Comparison of ENCODE assay signal across 8 mouse cellular contexts in genomic region chr16:4213799-4214551, GRCm38 (mm10). TPM values are rescaled to one million over a fixed set of nuclear protein-coding genes. Genes with fewer than 3 reads are reported as not detected.
DNase-seq lines count a peak whose midpoint lies in the region; ATAC-seq lines count a peak whose summit lies in the region.

Crebbp (minus strand) TSS chr16:4213997.

- peak within 1 kb of the TSS; percentile 93 for H3K4me3 ChIP-seq in intestine, embryonic 14.5 days (ENCODE audit: low read depth, low read length)

- peak within 1 kb of the TSS; percentile 89 for H3K4me2 ChIP-seq in intestine, embryonic 14.5 days (ENCODE audit: low read length)

- DNase-seq in adipocyte (ENCODE audit: low spot score), result peak; percentile 93
- peak; percentile 90 for DNase-seq in embryo, embryonic 10 days (ENCODE audit: low spot score)
- peak; percentile 92 for DNase-seq in gastrocnemius, postnatal 14 days
- peak; percentile 95 for DNase-seq in intestine, embryonic 14.5 days (ENCODE audit: low spot score)
- peak; percentile 93 for DNase-seq in left cerebral cortex, postnatal 14 days (ENCODE audit: low spot score in 2 of 2)
- DNase-seq in mesoderm, embryonic 11.5 days (ENCODE audit: low read depth, low spot score), result peak; percentile 93
- DNase-seq in right cerebral cortex, postnatal 36 days (ENCODE audit: low spot score in 2 of 2), result peak; percentile 81 to 87
- peak; percentile 90 for DNase-seq in yolk sac, embryonic 10.5 days (ENCODE audit: low spot score)

- no peaks in the 10 kb centered on the region for H3K9me3 ChIP-seq in intestine, embryonic 14.5 days (ENCODE audit: control insufficient read depth, low read length)

- peak within 1 kb of the TSS; percentile 97 for H3K9ac ChIP-seq in intestine, embryonic 14.5 days (ENCODE audit: low read length)

- under 1% methylated on average over 72 of the region's 92 CpGs for WGBS in intestine, embryonic 14.5 days

- no peaks in the 10 kb centered on the region for H3K27me3 ChIP-seq in intestine, embryonic 14.5 days (replicated peaks; ENCODE audit: control insufficient read depth, insufficient read depth, low read length)

- intact Hi-C loops in gastrocnemius, postnatal 14 days (cut with DNase I; ENCODE audit: low total_unique reads), result loop anchor here (5.0 to 10.0 kb wide), 2 partner anchors 97 to 139 kb away; partner anchors contain the start of gene Trap1
- intact Hi-C loops in left cerebral cortex, postnatal 14 days (cut with DNase I), result loop anchor here (5.0 kb wide), 1 partner anchor 137 kb away; the partner anchor contains the start of gene Trap1

- H3K27ac ChIP-seq in intestine, embryonic 14.5 days (ENCODE audit: low read depth), result peak within 1 kb of the TSS; percentile 96

- H3K4me1 ChIP-seq in intestine, embryonic 14.5 days (replicated peaks; ENCODE audit: control insufficient read depth, insufficient read depth, low read length), result peaks cover 14% of the 10 kb centered on the region

- ATAC-seq in intestine, embryonic 14.5 days (replicated peaks; ENCODE audit: low FRiP score, low TSS enrichment, low read depth), result peak; percentile 92

- no peaks in the 10 kb centered on the region for H3K36me3 ChIP-seq in intestine, embryonic 14.5 days (ENCODE audit: control insufficient read depth, insufficient read depth, low read length)

RNA-seq across cellular contexts. Expression of gene Crebbp, which starts in this region (rescaled TPM):
- 10 to 100 TPM; 33.0 to 33.1 TPM for total RNA-seq in gastrocnemius, postnatal 14 days (2021)
- 38.1 and 43.4 TPM in 2 replicates for polyA plus RNA-seq in intestine, embryonic 14.5 days (2014; fragmentation: Nextera tagmentation; extraction: Ambion mirVana)
- total RNA-seq in left cerebral cortex, postnatal 14 days (2021), result 10 to 100 TPM; 79.0 to 86.1 TPM

Comparison
In these comparisons a context has a peak if more than half of its experiments do, and no peak if none do; other contexts are left out.
1. Peak in every context shown above with its lines: DNase-seq, ATAC-seq, H3K4me3 ChIP-seq and H3K27ac ChIP-seq.